Mouse (Mus musculus): ENCODE results near the gene Dedd.
"Not testable (repeated sequence)": the region's sequence is repeated elsewhere in the genome, so short reads cannot be mapped to it uniquely, and the experiment has no call there.

The Dedd gene

DNA sequence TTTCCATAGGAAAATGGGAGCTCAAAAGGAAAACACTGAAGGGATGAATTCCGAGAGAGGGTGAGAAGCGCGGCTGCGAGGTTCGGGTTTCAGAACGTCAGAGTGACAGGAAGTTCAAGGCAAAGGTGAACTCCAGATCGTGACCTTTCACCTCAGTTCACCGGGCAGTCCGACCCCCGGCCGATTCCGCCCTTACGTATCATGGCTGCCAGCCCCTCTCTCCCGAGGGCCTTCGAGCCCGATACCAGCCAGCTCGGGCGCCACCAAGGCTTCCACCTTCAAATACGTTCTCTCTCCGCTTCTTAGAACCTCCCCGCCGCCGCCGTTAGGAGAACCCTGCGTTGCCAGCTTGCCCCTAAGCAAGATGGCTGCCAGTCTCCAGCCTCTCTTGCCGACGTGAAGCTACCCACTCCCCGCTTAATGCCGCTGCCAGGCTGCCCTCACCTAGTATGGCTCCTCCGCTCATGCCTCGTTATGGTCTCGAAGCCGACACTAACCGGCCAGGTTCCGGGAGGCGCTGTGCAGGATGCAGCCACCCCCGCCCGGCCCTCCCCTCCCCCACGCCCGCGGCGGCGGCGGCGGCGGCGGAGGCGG lies at the start of gene Dedd:
Dedd (plus strand) TSS at position 307 of the 594 bp plus-strand sequence.
- peak; percentile 96 for DNase-seq (ENCODE audit: low read depth)

DNA sequence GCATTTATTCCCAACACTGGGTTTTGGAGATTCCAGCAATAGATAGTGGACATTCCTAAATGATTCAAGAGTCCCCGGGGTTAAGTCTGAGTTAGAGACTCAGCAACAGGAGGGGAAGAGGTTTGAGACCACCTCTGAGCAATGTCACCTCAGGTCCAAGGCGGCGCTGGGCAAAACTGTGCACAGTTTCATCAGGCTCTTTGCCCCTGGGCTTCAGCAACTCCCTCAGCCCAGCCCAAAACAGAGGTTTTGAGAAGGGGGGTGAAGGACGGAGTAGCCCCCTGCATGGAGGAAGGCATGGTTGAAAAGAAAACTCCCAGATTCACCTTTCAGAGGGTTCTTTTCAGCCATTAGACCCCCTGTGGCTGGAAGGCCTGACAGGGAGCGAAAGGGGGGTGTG lies 49.2 kb upstream of the Dedd start:
- DNase-seq (ENCODE audit: low read depth) = no peak

DNA sequence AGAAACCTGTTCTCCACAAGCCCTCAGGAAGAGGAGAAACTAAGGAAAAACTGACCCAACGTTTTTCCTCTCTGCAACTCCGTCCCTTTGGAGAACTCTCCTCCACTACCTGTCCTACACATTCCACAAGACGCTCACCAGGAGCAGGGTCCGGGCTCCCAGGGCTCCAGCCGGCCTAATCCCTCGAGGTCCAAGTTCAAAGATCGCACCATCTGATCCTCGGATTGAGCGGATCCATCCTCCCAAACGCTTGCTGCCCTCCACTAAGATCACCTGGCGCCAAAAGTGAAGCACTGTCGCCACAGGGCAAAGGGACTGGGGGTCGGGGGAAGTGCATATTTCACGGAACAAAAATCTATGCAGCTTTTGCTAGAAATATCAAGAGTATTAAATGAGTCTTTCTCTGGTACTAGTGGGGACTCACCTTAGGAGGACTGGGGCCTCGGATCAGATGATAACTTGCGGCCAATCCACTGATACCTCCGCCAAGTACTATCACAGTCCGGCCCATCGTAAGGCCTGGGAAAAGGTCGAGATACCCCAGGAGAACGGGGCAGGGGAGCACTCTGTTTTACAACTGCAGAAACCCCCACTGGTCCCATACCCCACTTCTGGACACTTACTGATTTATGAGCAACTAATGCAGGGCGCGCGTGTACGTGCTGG lies 48.6 kb upstream of the Dedd start:
- DNase-seq (ENCODE audit: low read depth) = no peak

DNA sequence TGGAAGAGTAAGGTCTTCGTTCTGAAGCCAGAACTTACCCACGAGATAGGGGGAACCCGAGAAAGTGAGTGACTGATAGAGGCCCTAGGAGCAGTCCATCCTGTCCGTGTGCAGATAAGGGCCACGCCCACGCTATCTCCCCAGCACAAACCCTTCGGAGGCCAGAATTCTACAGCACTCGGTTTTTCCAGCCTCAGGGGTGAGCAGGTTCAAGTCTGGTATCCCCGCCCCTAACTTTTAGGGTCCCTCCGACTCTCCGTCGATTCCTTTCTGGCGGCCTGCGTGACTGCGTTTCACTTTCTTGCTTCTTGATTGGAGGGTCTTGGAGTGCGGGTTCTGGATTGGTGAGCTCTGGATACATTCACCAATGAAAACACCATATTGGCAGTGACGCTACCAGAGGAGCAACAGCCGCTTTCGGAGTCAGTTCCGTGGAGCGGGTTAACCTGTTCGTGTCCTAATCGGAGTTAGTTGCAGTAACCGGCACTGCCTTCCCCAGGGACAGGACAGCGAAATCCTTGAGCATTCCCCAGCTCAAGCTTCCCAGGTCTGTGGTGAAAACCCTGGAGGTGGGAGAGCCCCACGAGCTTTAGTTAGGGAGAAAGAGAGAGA lies 47.9 kb upstream of the Dedd start, which contains the start of gene Ppox:
Ppox (minus strand) TSS at position 271 of the 612 bp plus-strand sequence.
- peak; percentile 97 for DNase-seq (ENCODE audit: low read depth)

DNA sequence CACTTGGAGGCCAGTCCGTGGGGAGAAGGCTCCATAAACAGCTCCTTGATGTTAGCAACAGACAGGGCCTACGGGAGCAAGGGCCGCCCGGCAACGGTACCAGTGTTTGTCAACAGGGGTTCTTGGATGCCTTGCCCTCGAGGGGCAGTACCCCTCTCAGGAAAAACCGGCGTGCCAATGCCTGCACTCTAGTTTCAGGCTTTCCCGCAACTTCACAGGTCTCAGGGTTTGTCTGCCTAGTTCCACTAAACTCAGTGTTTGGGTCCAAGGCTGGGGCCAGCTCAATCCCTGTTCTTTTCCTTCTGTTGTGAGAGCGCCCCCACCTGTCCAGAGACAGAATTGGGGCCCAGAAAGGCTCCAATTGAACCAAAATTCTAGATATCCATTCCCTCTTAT lies 47.4 kb upstream of the Dedd start:
- DNase-seq (ENCODE audit: low read depth) = peak; percentile 93

DNA sequence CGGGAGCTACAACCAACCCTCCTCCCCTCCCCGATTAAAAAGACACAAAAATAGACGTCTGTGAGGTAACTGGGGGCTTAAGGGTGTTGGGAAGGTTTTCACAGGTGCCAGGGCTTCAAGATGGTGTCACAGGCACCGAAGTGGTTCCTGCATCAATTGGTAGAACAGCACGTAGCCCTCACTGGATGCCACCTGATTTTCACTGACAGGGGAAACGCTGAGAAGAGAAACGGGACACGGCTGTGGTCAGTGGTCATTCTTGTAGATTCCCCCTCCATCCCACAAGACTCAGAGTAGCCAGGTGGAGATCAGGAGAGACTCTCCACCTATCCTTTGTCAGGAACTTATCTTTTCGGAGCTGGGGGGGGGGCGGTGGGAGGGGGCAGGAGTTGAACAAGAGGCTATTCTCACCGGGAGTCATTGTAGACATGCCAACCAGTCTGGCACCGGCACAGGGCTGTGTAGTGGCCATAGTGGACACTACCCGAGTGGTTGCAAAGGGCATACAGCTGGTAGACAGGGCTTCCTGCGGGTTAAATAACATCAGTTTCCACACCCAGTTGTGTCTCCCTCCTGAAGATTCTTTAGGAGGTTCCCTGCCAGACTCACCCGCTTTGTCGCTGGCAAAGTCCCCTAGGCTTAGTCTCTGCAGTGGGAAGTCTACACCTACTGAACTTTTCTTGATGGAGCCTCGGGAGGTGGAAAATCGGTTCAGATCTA lies 46.7 kb upstream of the Dedd start:
- no peak for DNase-seq (ENCODE audit: low read depth)

DNA sequence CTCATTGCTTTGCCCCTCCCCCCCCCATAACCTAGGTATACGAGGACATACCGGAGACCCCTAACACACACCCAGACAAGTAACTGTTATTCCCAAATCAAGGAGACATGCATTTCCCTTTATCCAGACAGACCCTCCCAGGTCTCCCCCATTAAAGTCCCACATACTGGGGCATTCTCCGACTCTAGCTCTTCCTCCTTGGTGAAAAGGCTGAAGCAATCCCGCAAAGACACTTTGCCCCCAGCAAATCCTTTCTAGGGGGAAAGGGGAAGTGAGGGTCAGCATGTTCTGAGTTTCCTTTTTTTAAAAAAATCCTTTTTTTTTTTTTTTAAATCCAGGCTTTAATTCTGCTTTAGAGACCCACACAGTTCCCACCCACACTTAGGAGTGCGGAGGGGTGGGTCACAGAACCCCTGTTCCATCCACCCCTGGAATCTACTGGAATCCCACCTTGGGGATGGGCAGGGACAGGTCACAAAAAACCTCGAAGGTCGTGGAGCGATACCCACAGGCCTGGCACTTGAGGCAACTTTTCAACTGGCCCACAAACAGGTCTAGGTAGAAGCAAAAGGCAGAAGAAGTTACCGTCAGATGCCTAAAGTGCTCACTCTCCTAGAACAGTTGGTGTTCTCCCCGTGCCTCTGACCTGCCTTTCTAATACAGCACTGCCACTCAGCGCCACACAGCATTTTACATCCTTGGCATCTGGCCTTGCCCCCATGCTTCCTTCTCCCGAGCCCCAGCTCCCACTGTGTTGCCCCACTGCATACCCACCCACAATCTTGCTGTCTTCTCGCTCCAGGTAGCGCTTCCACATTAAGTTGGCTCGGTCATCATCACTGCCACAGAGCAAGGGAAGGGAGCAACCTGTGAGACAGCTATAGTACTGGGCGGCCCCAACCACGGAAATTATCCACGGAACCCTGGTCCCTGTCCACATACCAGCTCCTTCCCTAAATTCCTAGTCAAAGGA lies 45.5 kb upstream of the Dedd start:
- no peak for DNase-seq (ENCODE audit: low read depth)

DNA sequence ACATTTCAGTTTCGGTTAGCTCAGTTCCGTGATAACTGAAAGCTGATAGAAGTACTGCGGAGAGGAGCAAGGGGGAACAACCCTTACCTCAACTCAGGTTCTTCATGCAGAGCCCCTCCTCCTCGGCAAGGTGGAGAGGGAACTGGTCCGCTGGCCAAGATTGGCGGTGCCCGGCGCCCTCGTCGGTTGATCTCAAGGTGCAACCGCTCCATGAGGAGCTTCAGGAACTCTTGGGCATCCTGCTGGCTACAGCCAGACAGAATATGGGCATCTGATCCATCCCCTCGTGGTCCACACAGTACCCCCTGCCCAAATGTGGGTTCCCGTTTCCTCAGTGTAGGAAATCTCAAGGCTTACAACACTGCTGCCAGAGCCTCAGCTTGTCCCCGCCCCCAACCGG lies 44.5 kb upstream of the Dedd start:
- no peak for DNase-seq (ENCODE audit: low read depth)

DNA sequence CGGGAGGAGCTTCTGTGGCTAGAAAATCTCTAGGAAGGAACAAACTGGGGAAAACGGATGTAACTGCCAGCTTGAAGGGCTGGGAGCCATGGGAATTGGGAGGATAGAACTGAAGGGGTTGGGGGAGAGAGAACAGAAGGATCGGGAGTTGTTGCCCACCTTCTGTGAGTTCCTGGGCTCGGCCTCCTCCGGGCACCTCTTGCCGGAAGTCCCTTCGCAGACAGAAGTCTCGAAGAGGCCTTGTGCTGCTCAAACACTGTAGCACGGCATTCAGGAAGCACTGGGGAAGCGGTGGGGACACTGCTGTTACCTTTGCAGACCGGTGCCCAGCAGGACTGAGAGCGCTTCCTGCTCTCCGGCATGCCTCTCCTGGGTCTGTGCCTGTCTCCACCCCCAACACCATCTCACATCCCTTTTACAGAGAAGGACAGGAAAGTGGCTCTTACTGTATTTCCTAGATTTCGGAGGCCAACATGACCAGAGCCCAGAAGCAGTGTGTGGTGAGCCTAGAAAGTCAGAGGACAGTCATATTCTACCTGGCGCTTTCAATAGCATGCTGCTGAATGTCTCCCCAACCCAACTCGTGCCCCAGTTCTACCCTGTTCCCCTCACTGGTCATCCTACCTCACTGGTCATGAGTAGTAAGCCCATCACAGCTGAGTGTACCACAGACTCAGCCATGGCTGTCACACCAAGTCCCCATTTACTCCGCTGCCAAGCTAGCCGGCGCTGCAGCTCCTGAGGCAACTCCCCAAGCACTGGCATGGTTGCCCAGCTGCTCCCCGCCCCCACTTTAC lies 43.7 kb upstream of the Dedd start:
- no peak for DNase-seq (ENCODE audit: low read depth)

DNA sequence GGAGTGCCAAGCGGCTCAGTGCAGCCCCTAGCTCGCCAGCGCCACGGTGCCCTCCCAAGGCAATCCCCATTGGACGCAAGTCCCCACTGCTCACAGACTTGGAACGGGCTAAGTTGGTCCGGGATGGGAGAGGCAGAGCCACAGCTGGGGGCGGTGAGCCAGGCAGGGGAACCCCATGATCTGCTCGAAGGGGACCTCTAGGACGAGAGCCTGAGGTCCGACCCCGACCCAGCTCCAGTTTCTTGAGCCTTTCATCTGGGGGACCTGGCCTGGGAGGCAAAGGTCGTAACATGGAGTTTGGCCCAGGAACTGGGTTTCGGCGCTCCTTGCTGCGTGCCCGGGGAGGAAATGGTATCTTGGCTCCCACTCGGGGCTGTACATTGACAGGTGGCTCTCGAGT lies 42.4 kb upstream of the Dedd start:
- DNase-seq (ENCODE audit: low read depth) = no peak

DNA sequence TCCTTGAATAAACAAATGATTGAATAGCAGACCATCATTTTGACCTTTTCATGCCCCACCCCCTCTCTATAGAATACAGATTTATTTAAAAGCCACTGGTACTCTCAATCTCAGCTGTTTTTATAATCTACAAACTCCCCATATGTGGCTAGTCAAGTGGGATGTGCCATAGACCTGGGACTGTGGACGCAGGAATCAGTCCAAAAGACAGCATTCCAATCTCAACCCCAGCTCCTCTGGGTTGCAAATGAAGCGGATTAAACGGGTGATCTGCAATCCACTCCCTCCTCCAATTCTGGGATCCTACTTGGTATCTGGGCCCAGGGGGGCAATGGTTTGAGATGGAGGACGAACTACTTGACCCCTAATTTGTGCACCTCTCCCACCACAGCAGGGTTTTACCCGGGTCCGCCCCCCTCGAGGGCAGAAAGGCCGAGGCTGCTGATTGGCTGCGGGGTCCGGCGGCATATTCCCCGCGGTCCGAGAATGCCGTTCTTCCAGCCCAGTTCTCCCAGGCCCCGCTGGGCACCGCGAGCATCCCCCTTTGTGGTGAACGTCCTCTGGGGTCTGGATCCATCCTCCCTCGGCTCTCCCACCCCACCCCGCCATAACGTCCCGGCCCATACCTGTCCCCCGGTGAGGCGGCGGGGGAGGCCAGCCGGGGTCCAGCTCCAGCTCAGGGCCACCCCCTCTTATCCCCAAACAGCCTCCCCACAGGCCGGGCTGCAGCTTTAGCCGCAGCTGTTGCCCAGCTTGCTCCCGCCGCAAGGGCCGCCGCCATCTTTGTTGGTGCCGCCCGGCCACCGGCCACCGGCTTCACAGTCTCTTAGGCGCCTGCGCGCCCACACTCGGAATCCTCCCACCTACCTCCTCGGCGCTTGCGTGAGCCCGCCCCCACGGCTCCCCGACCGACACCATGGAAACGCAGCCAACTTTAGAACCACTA lies 41.5 kb upstream of the Dedd start, which contains the start of gene Usp21:
Usp21 (minus strand) TSS at position 856 of the 946 bp plus-strand sequence.
- DNase-seq (ENCODE audit: low read depth) = peak; percentile 97

DNA sequence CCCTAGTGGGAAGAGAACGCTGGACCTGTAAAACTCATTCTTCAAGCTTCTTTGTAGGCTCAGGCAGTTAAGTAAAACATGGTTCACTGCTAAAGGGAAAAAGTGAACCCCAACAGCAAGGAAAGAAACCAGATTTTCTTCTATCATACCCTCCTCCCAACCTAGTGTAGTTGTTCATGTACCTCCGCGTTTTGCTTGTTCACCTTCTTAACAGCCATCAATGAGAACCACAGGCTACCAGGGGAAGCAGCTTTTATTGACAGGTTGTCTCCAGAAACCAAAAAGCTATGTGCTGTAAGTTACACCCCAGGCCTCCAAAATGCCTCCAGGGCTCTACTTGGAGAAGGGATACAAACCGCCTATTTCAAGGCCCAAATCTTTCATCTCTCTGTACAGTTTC lies 40.6 kb upstream of the Dedd start:
- DNase-seq (ENCODE audit: low read depth) = no peak

DNA sequence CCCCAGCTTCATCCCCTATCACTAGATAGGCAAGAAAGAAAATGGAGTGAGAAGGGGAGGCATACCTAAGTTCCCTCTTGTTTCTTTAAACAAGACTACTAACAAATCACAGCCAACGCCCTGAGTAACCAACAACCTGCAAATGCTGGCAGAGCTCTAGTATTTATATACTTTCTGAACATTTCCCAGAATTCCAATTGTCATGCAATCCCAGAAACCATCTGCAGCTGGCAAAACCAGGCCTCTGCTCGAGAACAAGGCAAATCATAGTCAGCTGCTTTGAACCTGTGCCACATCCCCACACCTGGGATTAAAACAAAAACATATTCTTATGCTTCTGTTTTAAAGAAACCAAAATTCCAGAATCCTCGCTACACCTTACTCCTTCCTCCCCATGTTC lies 35.6 kb upstream of the Dedd start:
- DNase-seq (ENCODE audit: low read depth) = peak; percentile 78

DNA sequence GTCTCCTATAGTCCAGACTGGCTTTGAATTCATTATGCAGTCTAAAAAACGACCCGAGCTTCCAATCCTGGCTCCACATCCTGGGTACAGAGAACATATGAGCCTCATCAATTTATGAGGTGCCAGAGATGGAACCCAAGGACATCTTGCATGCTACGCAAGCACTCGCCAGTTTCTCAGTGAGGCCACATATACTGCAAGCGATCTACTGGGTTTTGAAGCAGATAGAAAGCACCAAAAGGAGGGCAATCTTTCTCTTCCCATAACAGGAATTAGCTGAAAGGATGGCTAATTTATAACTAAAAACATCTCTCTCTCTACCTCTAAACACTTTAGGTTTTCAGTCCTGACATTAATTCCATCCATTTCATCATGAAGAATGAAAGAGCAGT lies 35.0 kb upstream of the Dedd start:
- DNase-seq (ENCODE audit: low read depth) = peak; percentile 55

DNA sequence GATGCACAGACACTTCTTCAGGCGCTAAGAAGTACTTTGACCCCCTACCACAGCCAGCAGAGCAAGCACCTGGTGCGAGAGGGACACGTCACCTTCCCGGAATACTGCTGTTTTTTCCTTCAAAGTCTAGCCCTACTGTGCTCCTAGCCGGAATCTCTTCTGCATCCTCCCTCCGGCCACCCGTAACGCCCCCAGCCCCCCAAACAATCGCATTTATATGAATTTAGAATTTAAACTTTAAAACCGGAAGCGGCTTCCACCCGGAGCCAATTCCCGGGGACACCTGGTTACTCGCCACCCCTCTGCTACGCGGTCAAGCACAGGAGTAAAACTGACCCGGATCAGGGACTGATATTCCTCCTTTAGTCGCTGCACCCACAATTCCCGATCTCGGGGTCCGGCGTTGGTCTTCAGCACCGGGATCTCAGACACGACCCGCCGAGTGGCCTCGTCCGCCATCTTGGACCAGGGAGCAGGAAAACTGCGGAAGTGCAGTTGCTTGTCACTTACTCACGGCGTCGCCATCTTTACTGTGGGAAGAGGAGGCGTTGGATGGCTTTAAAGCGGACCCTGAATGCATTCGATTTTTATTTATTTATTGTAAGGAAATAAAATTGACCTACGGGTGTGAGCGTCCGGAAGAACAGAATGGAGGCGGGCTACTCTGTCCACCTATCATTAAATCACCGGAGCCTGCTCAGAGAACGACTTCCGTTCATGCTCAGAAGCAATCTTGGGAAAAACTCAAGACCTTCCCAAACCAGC lies 34.5 kb upstream of the Dedd start, which contains the start of gene Ufc1:
Ufc1 (minus strand) TSS at position 727 of the 765 bp plus-strand sequence.
- peak; percentile 94 for DNase-seq (ENCODE audit: low read depth)

DNA sequence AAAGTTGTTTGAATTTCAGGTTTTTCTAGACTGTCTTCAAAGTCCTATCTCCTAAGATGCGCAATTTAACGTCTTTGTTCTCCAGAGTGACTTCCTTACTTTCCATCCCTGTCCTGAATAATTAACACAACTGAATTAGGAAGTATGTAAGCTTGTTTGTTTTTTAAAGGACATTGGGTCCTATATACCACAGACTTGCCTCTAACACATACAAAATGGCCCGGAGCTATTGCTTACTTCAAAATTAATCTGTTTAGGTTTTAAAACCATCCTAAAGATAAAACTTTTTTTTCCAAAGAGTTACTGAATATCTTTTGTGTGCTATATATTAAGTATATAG lies 33.9 kb upstream of the Dedd start:
- DNase-seq (ENCODE audit: low read depth) = no peak

DNA sequence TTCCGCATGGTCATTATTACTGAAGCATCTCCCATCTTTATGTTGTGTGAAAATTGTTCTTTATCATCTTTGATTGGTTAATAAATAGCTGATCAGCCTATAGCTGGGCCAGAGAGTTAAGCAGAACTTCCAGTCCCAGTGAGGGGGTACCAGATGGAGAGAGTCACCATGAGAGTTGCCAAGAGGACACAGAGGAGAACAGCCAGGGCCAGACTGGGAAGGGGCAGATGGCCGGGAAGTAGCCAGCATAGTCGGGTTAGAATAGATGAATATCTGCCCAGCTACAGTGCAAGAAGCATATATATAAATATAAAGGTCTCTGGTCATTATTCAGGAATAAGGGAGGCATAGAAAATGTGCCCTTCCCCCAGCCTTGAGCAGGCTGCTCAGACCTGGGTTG lies 30.7 kb upstream of the Dedd start:
- no peak for DNase-seq (ENCODE audit: low read depth)

DNA sequence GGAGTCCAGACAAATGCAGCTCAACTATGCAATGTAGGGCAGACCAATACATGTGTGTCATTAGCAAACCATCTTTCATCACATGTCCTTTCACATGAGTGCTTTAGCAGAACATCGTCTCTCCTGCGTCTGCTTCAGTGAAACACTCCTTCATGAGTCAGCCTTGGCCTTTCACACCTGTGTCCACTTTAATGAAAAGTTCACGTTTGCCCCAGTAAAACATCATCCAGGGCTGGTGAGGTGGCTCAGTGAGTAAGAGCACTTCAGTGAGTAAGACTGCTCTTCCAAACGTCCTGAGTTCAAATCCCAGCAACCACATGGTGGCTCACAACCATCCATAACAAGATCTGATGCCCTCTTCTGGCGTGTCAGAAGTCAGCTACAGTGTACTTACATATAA lies 22.8 kb upstream of the Dedd start:
- not testable (repeated sequence) for DNase-seq (ENCODE audit: low read depth)

DNA sequence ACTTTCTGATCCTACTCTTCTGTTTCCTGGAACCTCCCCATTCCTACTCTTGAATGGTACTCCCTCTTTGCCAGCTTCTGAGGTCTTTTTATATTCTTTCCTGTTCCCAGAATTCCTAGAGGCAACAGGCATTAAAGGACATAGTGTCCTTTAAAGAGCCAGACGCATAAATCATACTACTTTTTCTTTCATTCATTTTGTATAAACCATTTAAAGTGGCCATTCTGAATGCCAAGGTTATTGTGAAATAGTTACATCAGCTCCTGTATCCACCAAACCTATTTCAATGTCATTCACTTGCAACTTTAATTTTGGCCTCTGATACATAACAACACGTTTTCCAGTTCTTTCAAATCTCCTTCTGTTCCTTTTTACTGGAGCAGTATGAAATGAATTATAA lies 19.6 kb upstream of the Dedd start:
- peak; percentile 56 for DNase-seq (ENCODE audit: low read depth)

All from NIH3T3 (cell line).